Mouse (Mus musculus) macrophage (primary cell): Measurements from ENCODE around the gene Washc4. TPM values are rescaled to one million over a fixed set of nuclear protein-coding genes. Genes with fewer than 3 reads are reported as not detected.

Source experiments
- H3K27ac ChIP-seq: fragments of 350-480 bp; formaldehyde crosslinking; 2 replicates; pipeline ENCODE4 v1.9.0; 2021
- H3K36me3 ChIP-seq: fragments of 350-480 bp; formaldehyde crosslinking; 2 replicates; pipeline ENCODE4 v1.9.0; 2021; ENCODE audit errors: inconsistent target
- H3K4me3 ChIP-seq: fragments of 350-480 bp; formaldehyde crosslinking; 2 replicates; pipeline ENCODE4 v1.9.0; 2021; ENCODE audit errors: inconsistent target
- H3K79me2 ChIP-seq: fragments of 350-480 bp; formaldehyde crosslinking; 2 replicates; pipeline ENCODE4 v1.9.0; 2021; ENCODE audit errors: inconsistent target
- WGBS: methylation state at CpG from one replicate; pipeline ENCODE4 v1.1.7; 2026; ENCODE audit warnings: inconsistent platforms; ENCODE audit not compliant: missing documents; 5-methylcytosine and 5-hydroxymethylcytosine counted together
- polyA plus RNA-seq: library from polyadenylated mRNA; stranded (reverse); fragments of 250-400 nt; gene quantifications from 3 replicates; pipeline ENCODE4 v1.2.4, GENCODE M21; 2018; ENCODE audit warnings: inconsistent platforms

Gene Washc4
- polyA plus RNA-seq, 1 experiment from 2014 or later = 37.7 TPM

- WGBS = 94% methylated on average over 13 of the region's 14 CpGs
- no peaks in the 10 kb centered on the region for H3K79me2 ChIP-seq
- H3K4me3 ChIP-seq = no peak overlapping the region
- H3K36me3 ChIP-seq = peaks cover 98% of the 10 kb centered on the region
- H3K27ac ChIP-seq = no peak overlapping the region
Observed at GRCm38 (mm10) chr10:83612648-83613215, 69.2 kb downstream of the Washc4 start.

GRCm38 (mm10) chr10:83617366-83617765 is 73.8 kb downstream of the Washc4 start:
- no peak overlapping the region for H3K27ac ChIP-seq
- no peaks in the 10 kb centered on the region for H3K79me2 ChIP-seq
- H3K4me3 ChIP-seq = no peak overlapping the region
- 79% methylated on average over 10 of the region's 10 CpGs for WGBS
- peaks cover 93% of the 10 kb centered on the region for H3K36me3 ChIP-seq

DNA sequence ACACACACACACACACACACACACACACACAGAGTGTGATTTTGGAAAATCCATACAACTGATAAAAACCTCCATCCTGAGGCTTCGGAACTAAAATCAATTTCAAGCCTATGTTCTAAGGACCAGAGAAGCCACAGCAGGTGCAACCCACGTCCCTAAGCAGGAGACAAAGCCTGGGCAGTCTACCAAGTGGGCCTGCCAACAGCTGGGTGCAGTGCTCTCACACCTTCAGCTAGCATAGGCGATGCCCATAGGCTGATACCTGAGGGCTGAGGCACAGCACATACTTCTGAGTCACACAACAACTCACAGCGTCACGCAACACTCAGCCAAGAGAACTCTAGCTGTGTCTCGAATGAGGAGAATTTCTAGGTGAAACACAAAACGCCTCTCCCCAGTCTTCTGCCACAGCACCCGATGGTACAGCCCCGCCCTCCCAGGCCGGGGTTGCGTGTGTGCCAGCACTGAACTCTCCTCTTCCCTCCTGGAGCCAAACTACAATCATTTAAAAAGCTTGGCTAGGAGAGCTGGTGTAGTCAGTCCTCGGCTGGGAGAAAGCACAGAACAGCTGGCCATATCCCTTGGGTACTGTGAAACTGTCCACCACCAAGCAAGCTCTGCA is 75.4 kb downstream of the Washc4 start:
- Histone ChIP-seq H3K36me3 (peaks cover 91% of the 10 kb centered on the region), H3K4me3 (no peak overlapping the region), H3K27ac (no peak overlapping the region), H3K79me2 (no peaks in the 10 kb centered on the region)
- 98% methylated on average over 12 of the region's 12 CpGs for WGBS

DNA sequence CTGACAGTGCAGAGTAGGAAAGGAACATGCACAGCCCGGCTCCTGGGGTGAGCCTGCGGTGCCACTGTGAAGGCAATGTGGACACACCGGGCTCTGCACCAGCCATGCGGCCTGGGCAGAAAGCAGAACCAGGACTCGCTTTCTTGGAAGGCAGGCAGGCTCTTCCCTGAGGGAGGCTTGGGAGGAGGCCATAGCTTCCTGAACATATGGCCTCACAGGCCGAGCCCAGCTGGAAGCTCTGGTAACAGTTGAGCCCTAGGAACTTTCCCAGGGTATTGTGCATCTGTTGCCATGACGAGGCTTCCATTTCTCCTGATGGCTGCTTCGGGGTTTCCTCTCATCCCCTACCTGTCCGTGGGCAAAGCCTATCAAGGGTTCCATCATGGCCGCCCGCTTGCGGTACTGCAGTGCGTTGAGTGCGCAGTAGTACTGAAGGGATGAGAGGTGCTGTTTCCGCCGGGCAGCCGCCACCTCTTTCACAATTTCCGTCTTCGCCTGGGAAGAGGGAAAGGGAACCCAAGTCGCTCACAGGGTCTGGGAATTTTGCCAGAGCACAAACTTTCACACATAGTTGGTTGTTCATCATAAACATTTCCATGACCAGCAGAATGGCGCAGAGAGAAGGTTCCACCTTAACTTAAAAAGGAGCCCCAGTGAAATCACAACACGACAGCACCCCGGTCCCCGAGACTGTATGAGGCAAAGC is 77.0 kb downstream of the Washc4 start:
- peaks cover 91% of the 10 kb centered on the region for H3K36me3 ChIP-seq
- WGBS = 92% methylated on average over 23 of the region's 24 CpGs

GRCm38 (mm10) chr10:83624065-83624464 is 80.5 kb downstream of the Washc4 start:
- 95% methylated on average over 8 of the region's 8 CpGs for WGBS
- Histone ChIP-seq H3K27ac (no peak overlapping the region), H3K79me2 (no peaks in the 10 kb centered on the region), H3K4me3 (no peak overlapping the region), H3K36me3 (peaks cover 92% of the 10 kb centered on the region)

More for the DNA sequence above, 77.0 kb downstream of the Washc4 start:
- Histone ChIP-seq H3K79me2 (no peaks in the 10 kb centered on the region), H3K4me3 (no peak overlapping the region), H3K27ac (no peak overlapping the region)

DNA sequence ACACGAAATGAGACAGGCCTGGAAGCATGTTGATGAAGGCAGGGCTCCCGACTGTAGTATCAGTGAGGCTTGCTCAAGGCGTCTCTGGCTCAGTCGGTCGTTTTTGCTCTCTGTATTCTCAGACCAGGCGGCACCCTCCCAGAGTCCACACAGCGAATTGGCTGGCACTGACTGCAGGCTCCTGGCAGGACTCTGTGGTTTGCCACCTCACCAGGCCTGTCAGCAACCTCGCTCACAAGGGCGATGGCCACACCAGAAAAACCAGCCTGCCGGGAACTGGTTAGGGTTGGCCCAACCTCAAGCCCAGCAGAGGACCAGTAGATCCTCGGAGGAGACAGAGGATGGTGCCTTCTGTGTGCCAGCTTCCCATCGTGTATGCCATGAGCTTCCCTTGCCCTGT is 81.3 kb downstream of the Washc4 start:
- 96% methylated on average over 12 of the region's 12 CpGs for WGBS
- peaks cover 95% of the 10 kb centered on the region for H3K36me3 ChIP-seq
- no peak overlapping the region for H3K27ac ChIP-seq
- H3K79me2 ChIP-seq = no peaks in the 10 kb centered on the region
- H3K4me3 ChIP-seq = no peak overlapping the region

DNA sequence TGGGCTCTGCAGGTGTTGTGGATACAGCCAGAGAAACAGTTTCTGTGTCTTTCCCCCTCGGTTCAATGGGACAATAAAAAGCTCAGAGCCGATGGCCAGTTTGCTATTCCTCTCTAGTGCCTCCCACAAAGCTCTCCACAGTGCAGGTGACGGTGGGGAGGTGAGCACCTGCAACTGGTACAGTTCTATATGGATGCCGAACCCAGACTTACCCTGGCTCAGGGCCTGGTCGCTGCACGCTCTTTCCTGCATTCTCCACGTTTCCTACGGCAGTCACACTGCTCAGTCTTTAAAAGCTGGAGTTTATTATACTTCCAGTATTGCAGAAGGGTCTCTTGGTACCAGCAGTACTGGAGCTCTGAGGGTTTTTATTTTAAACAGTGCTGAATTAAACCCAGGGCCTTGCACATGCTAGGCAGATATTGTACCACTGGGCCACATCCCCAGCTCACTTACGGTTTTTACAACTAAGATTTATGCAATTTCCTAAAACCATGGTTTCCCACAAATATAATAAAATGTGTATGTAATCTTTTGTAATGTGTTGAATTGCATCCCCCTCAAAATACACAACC is 83.6 kb downstream of the Washc4 start:
- WGBS = 94% methylated on average over 8 of the region's 9 CpGs
- Histone ChIP-seq H3K79me2 (peaks cover 12% of the 10 kb centered on the region; the same call in 1 of the 2 replicates), H3K27ac (no peak overlapping the region), H3K36me3 (peaks cover 98% of the 10 kb centered on the region), H3K4me3 (no peak overlapping the region)

DNA sequence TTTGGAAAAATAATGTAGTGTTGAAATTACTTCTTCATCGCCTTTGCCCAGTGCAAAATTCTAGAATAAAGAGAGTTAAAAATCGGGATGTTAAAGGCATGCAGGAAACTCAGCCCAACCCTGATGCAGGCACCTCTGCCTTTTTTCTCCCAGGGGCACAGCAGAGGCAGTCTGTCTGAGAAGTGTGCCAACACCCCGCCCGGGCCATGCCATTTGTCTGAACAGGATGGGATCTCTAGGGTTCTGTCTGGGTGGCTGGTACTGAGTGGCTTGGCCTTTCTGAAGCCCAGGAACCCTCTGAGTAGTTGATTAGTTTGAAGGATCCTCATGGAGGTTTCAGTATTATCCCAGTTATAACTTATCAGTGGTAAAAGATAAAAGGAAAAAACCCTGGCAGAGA is 84.7 kb downstream of the Washc4 start:
- H3K79me2 ChIP-seq = peaks cover 22% of the 10 kb centered on the region; the same call in 1 of the 2 replicates
- no peak overlapping the region for H3K27ac ChIP-seq
- peaks cover 99% of the 10 kb centered on the region for H3K36me3 ChIP-seq
- H3K4me3 ChIP-seq = no peak overlapping the region
- WGBS = 100% methylated on average over 4 of the region's 4 CpGs

DNA sequence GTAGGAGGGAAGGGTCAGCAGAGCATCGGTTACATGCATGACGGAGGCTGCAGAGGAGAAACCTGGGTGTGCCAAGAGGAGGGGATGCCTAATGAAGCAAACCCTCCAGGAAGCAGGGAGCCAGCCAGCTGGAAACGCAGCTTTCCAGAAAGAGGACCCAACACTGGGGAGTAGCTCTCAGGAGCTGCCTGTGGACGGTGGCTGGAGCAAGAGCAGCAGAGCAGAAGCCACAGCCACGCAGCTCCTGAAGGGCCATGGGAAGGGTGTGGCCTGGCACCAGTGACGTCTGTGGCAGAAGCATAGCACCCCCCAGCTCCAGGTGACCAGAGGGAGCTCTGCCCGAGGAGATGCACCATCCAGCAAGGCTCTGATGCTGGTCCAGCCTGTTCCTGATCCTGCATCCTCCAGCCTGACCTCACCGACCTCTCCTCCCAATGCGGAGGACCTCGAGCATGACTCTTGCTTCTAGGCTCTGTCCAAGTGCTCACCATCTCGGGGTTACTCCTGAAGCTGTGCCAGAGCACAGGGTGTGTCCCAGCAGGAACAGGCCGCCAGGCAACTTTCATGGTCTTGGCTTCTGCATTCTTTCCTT is 85.7 kb downstream of the Washc4 start:
- Histone ChIP-seq H3K36me3 (peaks cover 95% of the 10 kb centered on the region), H3K27ac (no peak overlapping the region), H3K4me3 (no peak overlapping the region), H3K79me2 (peaks cover 33% of the 10 kb centered on the region; the same call in 1 of the 2 replicates)
- WGBS = 95% methylated on average over 10 of the region's 12 CpGs

DNA sequence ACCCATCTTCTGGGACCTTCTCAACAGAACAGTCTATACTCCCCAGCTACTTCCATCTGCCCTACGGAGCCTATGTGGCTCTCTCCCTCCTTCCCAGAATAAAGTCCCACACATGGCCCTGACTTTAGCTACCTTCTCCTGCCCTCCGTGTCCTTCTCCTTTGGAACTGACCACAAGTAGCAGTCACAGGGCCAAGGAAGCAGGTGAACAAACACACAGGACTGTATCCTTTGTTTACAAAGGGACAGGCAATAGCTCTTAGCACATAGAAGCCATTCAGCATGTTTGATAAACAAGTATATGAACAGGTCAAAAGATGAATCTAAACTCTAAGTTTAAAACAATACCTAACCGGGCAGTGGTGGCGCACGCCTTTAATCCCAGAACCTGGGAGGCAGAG is 86.3 kb downstream of the Washc4 start:
- 87% methylated on average over 5 of the region's 5 CpGs for WGBS
- Histone ChIP-seq H3K79me2 (peaks cover 38% of the 10 kb centered on the region; the same call in 1 of the 2 replicates), H3K36me3 (peaks cover 89% of the 10 kb centered on the region), H3K4me3 (no peak overlapping the region), H3K27ac (no peak overlapping the region)

- Histone ChIP-seq H3K79me2 (peaks cover 49% of the 10 kb centered on the region), H3K36me3 (peaks cover 79% of the 10 kb centered on the region)
- 83% methylated on average over 3 of the region's 3 CpGs for WGBS
Observed at GRCm38 (mm10) chr10:83630899-83631298, 87.3 kb downstream of the Washc4 start.

GRCm38 (mm10) chr10:83631775-83632174 is 88.2 kb downstream of the Washc4 start:
- 94% methylated on average over 10 of the region's 10 CpGs for WGBS
- Histone ChIP-seq H3K4me3 (no peak overlapping the region), H3K27ac (no peak overlapping the region), H3K36me3 (peaks cover 70% of the 10 kb centered on the region), H3K79me2 (peaks cover 57% of the 10 kb centered on the region)

More at GRCm38 (mm10) chr10:83630899-83631298, 87.3 kb downstream of the Washc4 start:
- H3K27ac ChIP-seq = no peak overlapping the region
- H3K4me3 ChIP-seq = no peak overlapping the region

DNA sequence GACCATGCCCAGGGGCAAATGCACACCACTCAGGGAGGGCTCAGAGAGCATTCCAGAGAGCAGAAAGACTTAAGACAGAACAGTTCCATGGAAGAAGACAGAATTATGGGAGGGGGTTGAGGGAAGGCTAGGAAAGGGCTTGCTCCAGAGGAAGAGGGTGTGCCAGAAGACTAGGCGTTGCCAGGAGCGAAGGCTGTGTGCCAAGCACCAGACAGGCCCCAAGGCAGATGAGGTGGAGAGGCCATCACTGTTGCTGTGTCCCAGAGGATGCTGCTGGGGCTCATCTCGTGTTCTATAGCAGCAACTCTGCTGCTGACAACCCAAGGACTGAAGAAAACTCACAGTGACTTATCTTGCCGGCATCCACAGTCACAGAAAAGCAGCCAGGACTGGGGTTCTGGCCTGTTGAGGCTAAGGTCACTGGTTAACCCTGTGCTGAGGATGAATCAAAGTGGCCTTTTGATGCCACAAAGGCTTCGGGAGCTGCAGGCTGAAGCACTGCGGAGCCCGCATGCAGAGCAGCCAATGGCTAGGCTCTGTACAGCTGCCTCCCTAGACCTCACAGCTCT is 89.3 kb downstream of the Washc4 start:
- WGBS = 98% methylated on average over 7 of the region's 7 CpGs
- Histone ChIP-seq H3K79me2 (peaks cover 61% of the 10 kb centered on the region), H3K36me3 (peaks cover 59% of the 10 kb centered on the region), H3K4me3 (no peak overlapping the region), H3K27ac (no peak overlapping the region)

GRCm38 (mm10) chr10:83634461-83634860 is 90.9 kb downstream of the Washc4 start:
- WGBS = 7% methylated on average over 5 of the region's 5 CpGs
- Histone ChIP-seq H3K4me3 (no peak overlapping the region), H3K36me3 (peaks cover 43% of the 10 kb centered on the region)

More at GRCm38 (mm10) chr10:83634461-83634860, 90.9 kb downstream of the Washc4 start:
- peaks cover 76% of the 10 kb centered on the region for H3K79me2 ChIP-seq
- peak overlapping the region; percentile 33; the same call in 1 of the 2 replicates for H3K27ac ChIP-seq
